Mouse (Mus musculus) embryonic fibroblast, embryonic 13.5 days (primary cell): ENCODE results near the gene Hsd17b11.

Experiments
- CTCF ChIP-seq: IDR thresholded peaks from 2 replicates; pipeline ENCODE4 v1.5.1; 2011; ENCODE audit warnings: mild to moderate bottlenecking, control low read depth, low read length, moderate library complexity, borderline replicate concordance; ENCODE audit not compliant: insufficient read depth
- POLR2A ChIP-seq: IDR thresholded peaks from 2 replicates; pipeline ENCODE4 v1.6.1; 2011; ENCODE audit warnings: low read depth, mild to moderate bottlenecking, control low read depth, low read length, moderate library complexity

GRCm38 (mm10) chr5:103994669-103995068 is 27.1 kb downstream of the Hsd17b11 start:
- TF ChIP-seq POLR2A, result no peak
- no peak for TF ChIP-seq CTCF
